Mouse (Mus musculus) layer of hippocampus, adult 9-10 months (tissue): ENCODE results near the gene Cela3a.
"Not testable (repeated sequence)": the region's sequence is repeated elsewhere in the genome, so short reads cannot be mapped to it uniquely, and the experiment has no call there.

Source experiments
- DNase-seq: peaks from one replicate; pipeline ENCODE4 v3.0.0; 2022; ENCODE audit warnings: low spot score

Gene Cela3a

GRCm38 (mm10) chr4:137414936-137415335 is 5.3 kb upstream of the Cela3a start:
- DNase-seq, result no peak

GRCm38 (mm10) chr4:137412185-137412709 is 2.7 kb upstream of the Cela3a start:
- not testable (repeated sequence) for DNase-seq

GRCm38 (mm10) chr4:137405571-137405970 is 4.0 kb downstream of the Cela3a start:
- no peak for DNase-seq

- DNase-seq, result no peak
Observed at GRCm38 (mm10) chr4:137396641-137397525, 12.7 kb downstream of the Cela3a start.

GRCm38 (mm10) chr4:137393378-137394135 is 16.0 kb downstream of the Cela3a start:
- DNase-seq, result no peak

- DNase-seq, result no peak
Observed at GRCm38 (mm10) chr4:137392874-137393273, 16.7 kb downstream of the Cela3a start.

- no peak for DNase-seq
Observed at GRCm38 (mm10) chr4:137391287-137391686, 18.3 kb downstream of the Cela3a start.

- DNase-seq, result no peak
Observed at GRCm38 (mm10) chr4:137390196-137390595, 19.4 kb downstream of the Cela3a start.

GRCm38 (mm10) chr4:137388983-137389382 is 20.6 kb downstream of the Cela3a start:
- no peak for DNase-seq

GRCm38 (mm10) chr4:137388059-137388794 is 21.4 kb downstream of the Cela3a start:
- peak; percentile 52 for DNase-seq

GRCm38 (mm10) chr4:137387482-137388058 is 22.0 kb downstream of the Cela3a start:
- DNase-seq, result no peak

GRCm38 (mm10) chr4:137380702-137381605 is 28.6 kb downstream of the Cela3a start:
- DNase-seq, result no peak

GRCm38 (mm10) chr4:137379713-137380255 is 29.8 kb downstream of the Cela3a start:
- DNase-seq, result no peak

GRCm38 (mm10) chr4:137379085-137379484 is 30.5 kb downstream of the Cela3a start:
- DNase-seq, result no peak

GRCm38 (mm10) chr4:137377526-137378304 is 31.9 kb downstream of the Cela3a start:
- DNase-seq, result no peak

- no peak for DNase-seq
Observed at GRCm38 (mm10) chr4:137376778-137377177, 32.8 kb downstream of the Cela3a start.

- no peak for DNase-seq
Observed at GRCm38 (mm10) chr4:137375314-137376278, 34.0 kb downstream of the Cela3a start.

- DNase-seq, result no peak
Observed at GRCm38 (mm10) chr4:137373711-137374110, 35.9 kb downstream of the Cela3a start.
